Mouse (Mus musculus): Measurements from ENCODE around the gene Arhgap15. TPM values are rescaled to one million over a fixed set of nuclear protein-coding genes. Genes with fewer than 3 reads are reported as not detected.

Gene Arhgap15
- 0.86 and 1.4 TPM in 2 replicates for polyA plus RNA-seq (2014; fragmentation: Nextera tagmentation; extraction: Ambion mirVana)

DNA sequence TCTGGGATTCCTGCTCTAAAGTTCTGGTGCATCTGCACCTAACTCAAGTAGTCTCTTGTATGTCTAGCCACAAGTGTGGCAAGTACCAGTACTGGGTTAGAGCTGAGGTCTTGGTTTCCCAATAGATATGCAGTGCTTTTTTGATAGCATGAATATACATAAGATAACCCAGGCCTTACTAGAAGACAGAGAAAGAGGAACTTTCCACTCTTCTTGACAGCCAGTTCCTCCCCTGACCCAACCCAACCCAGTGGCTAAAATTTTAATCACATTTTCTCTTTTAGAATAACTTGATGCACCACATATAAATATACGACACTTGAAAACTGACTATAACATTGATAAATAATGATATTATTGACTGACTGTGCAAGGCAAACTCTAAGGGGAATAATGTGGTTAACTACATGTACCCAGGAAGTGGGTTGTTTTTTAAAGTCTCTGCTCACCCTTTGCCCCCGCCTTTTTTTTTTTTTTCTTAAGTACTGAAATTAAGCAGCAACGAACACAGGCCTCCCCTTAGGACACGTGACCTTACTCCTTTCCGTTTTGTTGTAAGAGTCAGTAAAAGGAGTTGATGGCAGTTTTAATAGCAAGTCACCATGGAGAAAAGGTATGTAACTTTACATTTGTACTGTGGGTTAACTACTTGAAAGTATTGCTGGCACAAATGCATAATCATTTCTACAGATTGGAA is at the start of gene Arhgap15:
Gene Arhgap15 (plus strand): TSS at position 538 of the 697 bp plus-strand sequence.
- H3K9ac ChIP-seq, result no peak within 1 kb of the TSS
- no peak for DNase-seq
- H3K27me3 ChIP-seq (ENCODE audit: insufficient read depth, low read length), result no peaks in the 10 kb centered on the region
- WGBS, result 72% methylated on average over 5 of the region's 5 CpGs
- H3K4me1 ChIP-seq (ENCODE audit: insufficient read depth), result no peaks in the 10 kb centered on the region
- H3K36me3 ChIP-seq (ENCODE audit: insufficient read depth), result no peaks in the 10 kb centered on the region
- ATAC-seq (ENCODE audit: insufficient read depth), result no peak
- H3K4me2 ChIP-seq, result no peak within 1 kb of the TSS
- H3K9me3 ChIP-seq (ENCODE audit: low read depth, low read length), result no peaks in the 10 kb centered on the region
- TF ChIP-seq CTCF (IDR thresholded peaks at IDR 0.05; ENCODE audit: low read depth), result no peak
- no peak within 1 kb of the TSS for H3K27ac ChIP-seq (ENCODE audit: low read depth)
- no peak within 1 kb of the TSS for H3K4me3 ChIP-seq (ENCODE audit: low read depth, low read length)

DNA sequence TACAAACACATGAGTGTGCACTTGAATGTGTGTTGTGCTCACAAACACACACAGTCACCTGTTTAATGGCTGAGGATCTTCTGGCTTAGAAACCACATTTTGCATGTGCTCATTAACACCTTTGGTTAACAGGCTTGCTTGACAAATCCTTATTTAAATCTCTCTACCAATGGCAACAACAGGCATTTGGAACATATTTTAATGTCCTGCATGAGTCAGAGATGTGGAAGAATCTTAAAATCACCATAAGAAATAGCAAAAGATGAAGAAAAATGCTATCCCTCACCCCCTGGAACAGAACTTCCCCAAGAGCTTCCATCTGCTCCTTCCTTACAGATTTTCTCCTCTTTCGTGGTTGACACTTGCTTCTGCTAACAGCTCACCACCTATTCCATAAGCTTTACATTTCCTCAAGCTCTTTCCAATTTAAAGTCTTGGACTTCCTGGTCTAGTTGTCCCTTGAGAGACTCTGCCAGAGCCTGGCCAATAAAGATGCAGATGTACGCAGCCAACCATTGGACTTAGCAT is 35.9 kb upstream of the Arhgap15 start:
- no peak for DNase-seq
- no peak overlapping the region for H3K4me2 ChIP-seq
- ATAC-seq (ENCODE audit: insufficient read depth), result no peak
- no peak overlapping the region for H3K27ac ChIP-seq (ENCODE audit: low read depth)
- H3K4me1 ChIP-seq (ENCODE audit: insufficient read depth), result no peaks in the 10 kb centered on the region
- no peaks in the 10 kb centered on the region for H3K36me3 ChIP-seq (ENCODE audit: insufficient read depth)
- no peaks in the 10 kb centered on the region for H3K27me3 ChIP-seq (ENCODE audit: insufficient read depth, low read length)
- no peak for TF ChIP-seq CTCF (IDR thresholded peaks at IDR 0.05; ENCODE audit: low read depth)
- H3K9ac ChIP-seq, result no peak overlapping the region
- H3K9me3 ChIP-seq (ENCODE audit: low read depth, low read length), result no peaks in the 10 kb centered on the region
- WGBS, result 86% methylated on average over 2 of the region's 2 CpGs
- H3K4me3 ChIP-seq (ENCODE audit: low read depth, low read length), result no peak overlapping the region

DNA sequence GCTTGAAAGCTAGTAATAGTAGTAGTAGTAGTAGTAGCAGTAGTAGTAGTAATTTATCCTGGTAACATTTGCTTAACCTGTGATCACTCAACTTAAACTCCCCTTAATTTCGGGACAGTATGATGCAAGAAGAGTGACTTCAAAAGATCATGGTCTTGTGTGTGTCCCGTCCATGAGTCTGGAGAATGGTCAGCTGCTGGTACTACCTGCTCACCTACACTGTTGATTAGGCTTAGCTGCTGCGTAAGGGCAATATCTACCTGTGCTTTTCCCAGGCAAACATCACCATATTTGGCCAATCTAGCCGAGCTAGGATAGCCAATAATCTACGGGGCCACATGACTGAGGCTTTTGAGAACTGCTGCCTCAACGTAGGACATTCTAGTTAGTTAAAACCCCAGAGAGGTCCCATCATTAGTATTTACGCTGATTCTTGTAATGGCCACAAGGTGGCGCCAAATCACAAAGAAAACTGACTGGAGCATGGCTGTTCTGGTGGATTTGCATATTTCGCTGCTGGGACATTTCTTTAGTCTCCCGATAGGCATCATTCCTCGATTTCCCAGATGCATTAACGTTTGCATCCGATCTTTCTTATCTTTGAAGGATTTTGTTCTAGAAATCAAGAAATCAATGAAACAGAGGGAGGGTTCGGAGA is 26.0 kb upstream of the Arhgap15 start:
- Histone ChIP-seq H3K9me3 (ENCODE audit: low read depth, low read length) (no peaks in the 10 kb centered on the region), H3K27me3 (ENCODE audit: insufficient read depth, low read length) (no peaks in the 10 kb centered on the region), H3K27ac (ENCODE audit: low read depth) (no peak overlapping the region), H3K4me1 (ENCODE audit: insufficient read depth) (no peaks in the 10 kb centered on the region), H3K4me3 (ENCODE audit: low read depth, low read length) (no peak overlapping the region), H3K9ac (0 out of 2 replicates have a peak overlapping the region, but pooled peaks have one; percentile 11), H3K4me2 (peak overlapping the region; percentile 52), H3K36me3 (ENCODE audit: insufficient read depth) (no peaks in the 10 kb centered on the region)
- TF ChIP-seq CTCF (IDR thresholded peaks at IDR 0.05; ENCODE audit: low read depth), result peak; percentile 89
- WGBS, result 16% methylated on average over 14 of the region's 14 CpGs
- DNase-seq (peak; percentile 93), ATAC-seq (ENCODE audit: insufficient read depth) (peak; percentile 91)

DNA sequence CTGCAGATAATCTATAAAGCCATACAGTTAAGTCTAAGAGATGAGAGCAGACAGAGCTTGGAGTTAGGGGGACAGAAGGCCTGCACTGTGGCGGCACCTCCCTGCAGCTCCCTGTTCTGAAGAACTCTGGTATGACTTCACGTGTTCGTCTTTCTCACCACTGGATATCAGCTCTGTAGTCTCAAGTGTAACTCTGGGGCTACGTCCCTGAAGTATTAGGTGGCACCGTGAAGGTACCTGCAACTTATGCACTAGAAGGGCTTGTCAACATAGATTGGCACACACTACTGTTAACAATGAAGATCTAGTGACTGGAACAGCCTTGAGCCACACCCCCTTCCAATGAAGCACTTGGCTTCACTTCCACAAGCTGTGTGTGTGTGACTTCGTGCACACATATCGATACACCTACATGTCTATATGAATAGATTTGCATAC is 25.5 kb upstream of the Arhgap15 start:
- DNase-seq (no peak), ATAC-seq (ENCODE audit: insufficient read depth) (peak; percentile 71; the same call in 1 of the 2 replicates)
- no peak overlapping the region for H3K4me3 ChIP-seq (ENCODE audit: low read depth, low read length)
- 57% methylated on average over 7 of the region's 7 CpGs for WGBS
- no peaks in the 10 kb centered on the region for H3K36me3 ChIP-seq (ENCODE audit: insufficient read depth)
- 0 out of 2 replicates have a peak overlapping the region, but pooled peaks have one; percentile 11 for H3K9ac ChIP-seq
- no peaks in the 10 kb centered on the region for H3K4me1 ChIP-seq (ENCODE audit: insufficient read depth)
- no peak for TF ChIP-seq CTCF (IDR thresholded peaks at IDR 0.05; ENCODE audit: low read depth)
- H3K27ac ChIP-seq (ENCODE audit: low read depth), result no peak overlapping the region
- H3K27me3 ChIP-seq (ENCODE audit: insufficient read depth, low read length), result no peaks in the 10 kb centered on the region
- peak overlapping the region; percentile 52 for H3K4me2 ChIP-seq
- H3K9me3 ChIP-seq (ENCODE audit: low read depth, low read length), result no peaks in the 10 kb centered on the region

DNA sequence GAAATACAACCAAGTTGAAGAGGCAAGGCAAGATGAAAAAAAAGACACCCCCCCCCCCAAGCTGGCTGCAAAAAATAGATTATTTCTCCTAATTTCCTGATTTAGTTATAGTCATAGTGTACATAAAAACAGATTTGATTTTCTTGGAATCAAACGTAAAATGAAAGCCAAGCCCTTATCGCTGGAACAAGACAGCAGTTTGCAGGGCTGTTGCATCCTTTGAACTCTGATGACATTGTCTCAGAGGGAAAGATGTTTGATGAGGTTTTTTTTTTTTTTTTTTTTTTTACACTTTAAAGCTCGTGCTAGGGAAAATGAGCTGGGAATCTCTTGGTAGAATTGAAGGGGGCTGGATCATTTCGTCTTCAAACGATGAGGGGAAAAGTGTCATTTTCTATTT is 21.4 kb upstream of the Arhgap15 start:
- no peak for TF ChIP-seq CTCF (IDR thresholded peaks at IDR 0.05; ENCODE audit: low read depth)
- WGBS, result 47% methylated on average over 5 of the region's 5 CpGs
- Histone ChIP-seq H3K9me3 (ENCODE audit: low read depth, low read length) (no peaks in the 10 kb centered on the region), H3K36me3 (ENCODE audit: insufficient read depth) (no peaks in the 10 kb centered on the region), H3K9ac (no peak overlapping the region), H3K4me2 (no peak overlapping the region), H3K4me1 (ENCODE audit: insufficient read depth) (no peaks in the 10 kb centered on the region), H3K27me3 (ENCODE audit: insufficient read depth, low read length) (no peaks in the 10 kb centered on the region), H3K4me3 (ENCODE audit: low read depth, low read length) (no peak overlapping the region), H3K27ac (ENCODE audit: low read depth) (no peak overlapping the region)
- ATAC-seq (ENCODE audit: insufficient read depth), result no peak
- peak; percentile 19 for DNase-seq

DNA sequence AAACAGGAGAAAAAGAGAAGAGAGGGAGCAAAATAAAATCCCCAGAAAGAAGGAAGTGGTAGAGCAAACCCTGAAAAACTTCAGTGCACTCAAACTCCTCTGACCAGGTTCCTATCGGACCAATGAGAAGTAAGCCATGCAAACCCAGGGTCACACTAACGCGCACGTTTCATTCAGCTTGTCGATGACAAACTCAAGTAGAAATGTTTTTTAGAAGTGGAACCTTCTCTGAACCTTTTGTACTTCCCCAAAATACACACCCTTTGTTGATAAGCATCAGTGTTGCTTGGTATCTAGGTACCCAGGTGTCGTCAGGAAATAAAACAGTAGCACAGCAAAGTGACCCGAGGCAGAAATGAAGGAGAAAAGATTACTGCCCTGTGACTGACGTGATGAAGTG is 20.9 kb upstream of the Arhgap15 start:
- Histone ChIP-seq H3K4me3 (ENCODE audit: low read depth, low read length) (no peak overlapping the region), H3K4me1 (ENCODE audit: insufficient read depth) (no peaks in the 10 kb centered on the region), H3K27ac (ENCODE audit: low read depth) (no peak overlapping the region), H3K27me3 (ENCODE audit: insufficient read depth, low read length) (no peaks in the 10 kb centered on the region), H3K4me2 (no peak overlapping the region), H3K9ac (no peak overlapping the region), H3K36me3 (ENCODE audit: insufficient read depth) (no peaks in the 10 kb centered on the region), H3K9me3 (ENCODE audit: low read depth, low read length) (no peaks in the 10 kb centered on the region)
- no peak for TF ChIP-seq CTCF (IDR thresholded peaks at IDR 0.05; ENCODE audit: low read depth)
- DNase-seq (no peak), ATAC-seq (ENCODE audit: insufficient read depth) (no peak)
- WGBS, result 61% methylated on average over 8 of the region's 8 CpGs

DNA sequence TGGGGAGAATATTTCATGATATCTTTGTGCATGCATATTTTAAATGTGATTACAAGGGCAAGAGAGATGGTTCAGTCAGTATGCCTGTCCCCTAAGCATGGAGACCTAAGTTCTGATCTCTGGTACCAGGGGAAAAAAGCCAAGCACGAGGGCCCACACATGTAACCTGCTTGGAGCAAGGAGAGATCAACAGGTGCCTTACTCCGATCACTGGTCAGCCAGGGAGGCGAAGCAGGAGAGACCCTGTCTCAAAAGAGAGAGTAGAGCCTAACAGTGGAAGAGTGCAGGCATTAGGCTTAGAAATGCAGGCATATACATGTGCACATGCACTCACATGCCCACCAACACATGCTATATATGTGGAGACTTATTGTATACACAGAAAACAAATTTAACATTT is 19.8 kb upstream of the Arhgap15 start:
- H3K27me3 ChIP-seq (ENCODE audit: insufficient read depth, low read length), result no peaks in the 10 kb centered on the region
- 91% methylated on average over 3 of the region's 3 CpGs for WGBS
- H3K4me2 ChIP-seq, result no peak overlapping the region
- TF ChIP-seq CTCF (IDR thresholded peaks at IDR 0.05; ENCODE audit: low read depth), result no peak
- no peak overlapping the region for H3K27ac ChIP-seq (ENCODE audit: low read depth)
- no peaks in the 10 kb centered on the region for H3K9me3 ChIP-seq (ENCODE audit: low read depth, low read length)
- ATAC-seq (ENCODE audit: insufficient read depth) (no peak), DNase-seq (no peak)
- H3K9ac ChIP-seq, result no peak overlapping the region
- H3K36me3 ChIP-seq (ENCODE audit: insufficient read depth), result no peaks in the 10 kb centered on the region
- no peak overlapping the region for H3K4me3 ChIP-seq (ENCODE audit: low read depth, low read length)
- no peaks in the 10 kb centered on the region for H3K4me1 ChIP-seq (ENCODE audit: insufficient read depth)
